Mouse (Mus musculus): ENCODE measurements around the gene Rxrg.

Rxrg gene

DNA sequence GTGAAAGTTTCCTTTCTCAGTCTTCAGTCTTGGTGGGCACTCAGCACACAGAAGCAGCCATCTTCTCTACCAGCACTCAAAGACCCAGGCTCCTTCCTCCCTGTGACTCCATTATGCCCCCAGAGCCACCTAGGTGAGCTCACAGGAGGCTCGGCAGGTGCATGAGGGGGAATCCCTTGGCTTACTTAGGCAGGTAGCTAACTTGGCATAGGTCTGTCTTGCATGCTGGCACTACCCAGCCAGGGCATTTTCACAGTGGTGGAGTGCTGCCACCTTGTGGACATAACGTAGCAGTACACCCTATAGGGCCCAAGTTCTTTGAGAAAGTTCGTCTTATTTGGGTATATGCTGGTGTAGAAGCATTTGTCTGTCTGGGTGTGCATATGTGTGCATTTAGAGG is 38.8 kb downstream of the Rxrg start:
- ChIA-PET CTCF (interaction anchor here in 3 of 4 experiments (0.5 to 3.8 kb wide), 17 partner anchors 8 to 354 kb away, joined by 3 to 111 read pairs (median 4); partner anchors contain the start of gene Mgst3 (in 2 of the 3)), POLR2A (interaction anchor here in 1 of 4 experiments (1.9 kb wide), 1 partner anchor 222 kb away, joined by 4 read pairs; no protein-coding TSS in a partner anchor)

DNA sequence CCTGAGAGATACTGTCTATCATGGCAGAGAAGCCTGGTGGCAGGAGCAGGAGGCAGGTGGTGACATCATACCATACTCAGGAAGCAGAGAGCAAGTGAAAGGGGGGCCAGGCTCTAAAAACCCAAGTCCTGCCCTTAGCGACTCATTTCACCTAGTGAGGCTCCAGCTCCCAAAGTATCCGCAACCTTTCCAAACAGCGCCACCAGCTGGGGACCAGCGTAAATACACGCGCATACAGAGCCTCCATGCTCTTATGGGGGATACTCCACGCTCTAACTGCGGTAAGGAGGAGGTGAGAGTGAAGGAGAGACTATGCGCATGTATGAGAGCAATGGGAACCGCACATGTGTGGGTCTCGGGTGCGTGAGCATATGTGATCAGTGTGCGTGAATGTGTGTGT is 39.9 kb downstream of the Rxrg start:
- CTCF ChIA-PET, result interaction anchor here (0.5 to 3.8 kb wide), 56 partner anchors 9 to 808 kb away, joined by 3 to 111 read pairs (median 4); partner anchors contain the start of gene Mgst3 (in 4 of the 4)
- POLR2A ChIA-PET, result interaction anchor here in 2 of 4 experiments (0.9 to 1.9 kb wide), 4 partner anchors 192 to 224 kb away, joined by 3 to 4 read pairs (median 4); no protein-coding TSS in a partner anchor

DNA sequence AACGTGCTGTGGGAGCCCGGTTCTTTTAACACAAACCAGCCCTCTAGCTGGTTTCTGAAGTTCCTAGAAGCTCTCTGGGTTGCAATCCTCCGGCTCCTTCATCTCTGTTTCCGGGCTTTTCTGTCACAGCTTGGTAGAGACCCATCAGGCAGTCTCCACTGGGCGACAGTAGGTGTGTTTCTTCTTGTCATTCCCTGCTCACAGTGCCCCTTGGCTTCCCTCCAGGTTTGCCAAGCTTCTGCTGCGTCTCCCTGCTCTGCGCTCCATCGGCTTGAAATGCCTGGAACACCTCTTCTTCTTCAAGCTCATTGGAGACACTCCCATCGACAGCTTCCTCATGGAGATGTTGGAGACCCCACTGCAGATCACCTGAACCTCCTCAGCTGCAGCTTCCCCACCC is 40.7 kb downstream of the Rxrg start:
- POLR2A ChIA-PET, result interaction anchor here in 2 of 4 experiments (0.5 to 1.9 kb wide), 5 partner anchors 24 to 224 kb away, joined by 3 to 4 read pairs (median 4); no protein-coding TSS in a partner anchor
- CTCF ChIA-PET, result interaction anchor here (0.5 to 3.8 kb wide), 41 partner anchors 11 to 1636 kb away, joined by 3 to 111 read pairs (median 5); partner anchors contain the start of genes Mgst3 (in 3 of the 4) and Pou2f1 (in 1 of the 4)

DNA sequence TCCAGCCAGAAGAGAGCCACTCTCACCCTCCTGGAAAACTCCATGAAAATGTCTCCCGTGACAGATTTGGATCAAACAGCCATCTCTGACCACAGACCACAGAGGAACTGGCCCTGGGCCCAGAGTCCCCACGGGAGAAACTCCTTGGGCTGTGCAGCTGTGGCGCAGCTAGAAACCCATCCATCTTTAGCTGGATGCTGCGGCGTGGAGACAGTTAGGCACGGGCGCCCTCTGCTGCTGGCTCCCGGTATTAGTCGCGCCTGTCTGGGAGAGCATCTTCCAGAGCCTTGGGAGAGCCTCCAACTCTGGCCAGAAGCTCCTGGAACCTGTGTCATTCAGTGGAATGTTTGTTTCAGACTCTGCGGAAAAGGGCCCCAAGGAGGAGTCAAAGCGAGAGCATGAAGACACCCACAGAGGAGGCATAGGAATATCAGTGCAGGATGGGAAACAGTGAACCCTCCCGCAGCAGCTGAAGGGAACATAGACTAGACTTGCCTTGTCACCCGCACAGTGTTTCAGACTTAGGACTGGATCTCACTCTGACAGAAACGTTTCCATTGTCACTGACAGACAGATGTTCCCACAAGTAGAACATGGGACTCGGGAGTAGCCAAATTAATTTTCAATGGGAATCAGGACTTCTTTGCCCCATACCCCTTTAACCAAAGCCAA is 46.8 kb downstream of the Rxrg start:
- CTCF ChIA-PET, result interaction anchor here (0.5 to 3.5 kb wide), 79 partner anchors 8 to 421 kb away, joined by 3 to 73 read pairs (median 4); partner anchors contain the start of genes Mgst3 (in 3 of the 4) and Aldh9a1 (in 1 of the 4)
- POLR2A ChIA-PET, result interaction anchor here in 1 of 4 experiments (1.2 kb wide), 1 partner anchor 198 kb away, joined by 5 read pairs; no protein-coding TSS in a partner anchor

DNA sequence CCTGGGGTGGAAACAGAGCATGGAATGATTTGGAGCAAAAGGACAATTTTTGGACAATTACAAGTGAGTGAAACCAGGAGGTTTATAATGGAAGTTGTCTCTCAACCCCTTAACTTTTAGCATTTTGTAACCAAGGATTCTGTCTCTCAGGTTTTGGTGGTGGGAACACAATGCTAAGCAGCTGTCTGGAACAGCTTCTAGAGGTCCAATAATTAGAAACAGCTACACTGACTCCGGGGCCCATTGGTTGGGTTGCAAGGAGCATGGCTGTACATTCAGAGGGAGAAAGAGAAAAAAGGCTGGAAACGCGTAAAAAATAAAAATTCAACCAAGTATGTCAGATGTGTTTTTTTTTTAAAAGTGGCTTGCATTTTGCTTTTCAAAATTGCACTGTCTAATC is 50.5 kb downstream of the Rxrg start:
- CTCF ChIA-PET, result interaction anchor here in 3 of 4 experiments (0.6 to 2.2 kb wide), 8 partner anchors 10 to 281 kb away, joined by 3 to 13 read pairs (median 8); no protein-coding TSS in a partner anchor
- POLR2A ChIA-PET, result interaction anchor here in 2 of 4 experiments (0.8 to 2.8 kb wide), 2 partner anchors 254 to 255 kb away, joined by 3 to 8 read pairs; partner anchors contain the start of gene Mgst3 (in 1 of the 2)

- ChIA-PET CTCF (interaction anchor here in 3 of 4 experiments (0.6 to 2.2 kb wide), 13 partner anchors 11 to 281 kb away, joined by 3 to 18 read pairs (median 6); no protein-coding TSS in a partner anchor), POLR2A (interaction anchor here in 2 of 4 experiments (0.8 to 1.5 kb wide), 3 partner anchors 255 to 281 kb away, joined by 3 to 4 read pairs (median 3); partner anchors contain the start of gene Mgst3 (in 1 of the 2))
These were observed 51.0 kb downstream of the Rxrg start for GRCm38 (mm10) chr1:167649122-167649633.

- CTCF ChIA-PET, result interaction anchor here in 3 of 4 experiments (0.6 to 2.0 kb wide), 5 partner anchors 8 to 17 kb away, joined by 3 to 8 read pairs (median 5); no protein-coding TSS in a partner anchor
- POLR2A ChIA-PET, result interaction anchor here in 2 of 4 experiments (0.6 to 1.1 kb wide), 2 partner anchors 263 to 352 kb away, joined by 3 to 6 read pairs; no protein-coding TSS in a partner anchor
These were observed 54.2 kb downstream of the Rxrg start for GRCm38 (mm10) chr1:167652336-167652735.

DNA sequence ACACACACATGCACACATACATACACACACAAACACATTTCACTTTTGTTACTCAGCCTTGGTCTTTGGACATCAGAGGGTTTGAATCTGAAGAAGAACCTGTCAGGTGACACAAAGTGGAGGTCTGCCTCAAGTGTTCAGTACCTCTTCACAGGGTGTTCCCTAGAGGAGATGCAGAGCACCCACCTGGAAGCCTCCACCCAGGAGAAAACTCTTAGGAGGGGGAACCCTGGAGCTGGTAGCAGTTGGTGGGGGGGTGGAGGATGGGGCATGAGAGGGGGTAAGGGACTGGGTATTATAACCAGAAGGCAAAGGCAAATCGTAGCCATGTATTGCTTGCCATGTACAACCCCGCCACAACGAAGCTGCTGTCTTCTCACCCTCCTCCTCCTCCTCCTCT is 60.9 kb downstream of the Rxrg start:
- ChIA-PET POLR2A (interaction anchor here in 1 of 4 experiments (0.6 kb wide), 1 partner anchor 353 kb away, joined by 3 read pairs; no protein-coding TSS in a partner anchor), CTCF (no interaction called here)

DNA sequence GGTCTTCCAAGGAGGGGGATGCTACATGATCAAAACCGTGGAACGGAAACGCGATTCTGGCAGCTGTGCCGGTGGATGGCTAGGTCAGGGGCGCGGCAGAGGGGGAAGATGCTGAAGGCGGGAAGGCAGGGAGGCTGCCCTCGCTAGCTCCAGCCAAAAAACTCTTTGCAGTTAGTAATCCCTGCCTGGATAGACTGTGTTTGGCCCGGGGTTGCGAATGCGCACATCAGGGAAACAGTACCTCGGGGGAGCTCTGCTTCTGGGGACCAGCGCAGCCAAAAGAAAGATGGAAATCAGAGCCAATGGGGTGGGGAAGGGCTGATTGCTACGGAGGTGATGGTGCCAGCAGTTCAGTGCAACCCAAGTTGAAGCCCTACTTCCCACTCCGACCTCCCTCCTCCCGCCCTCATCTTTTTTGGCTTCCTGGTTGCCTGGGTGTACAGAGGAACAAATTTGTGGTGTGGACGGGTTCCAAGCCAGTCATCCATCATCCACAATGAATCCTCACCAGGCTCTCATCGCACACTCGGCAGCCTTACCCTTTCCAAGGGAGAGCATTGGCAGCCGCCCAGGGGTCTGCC is 62.4 kb downstream of the Rxrg start:
- POLR2A ChIA-PET, result no interaction called here
- CTCF ChIA-PET, result interaction anchor here in 3 of 4 experiments (0.6 to 1.1 kb wide), 3 partner anchors 8 to 111 kb away, joined by 3 to 4 read pairs (median 3); no protein-coding TSS in a partner anchor

DNA sequence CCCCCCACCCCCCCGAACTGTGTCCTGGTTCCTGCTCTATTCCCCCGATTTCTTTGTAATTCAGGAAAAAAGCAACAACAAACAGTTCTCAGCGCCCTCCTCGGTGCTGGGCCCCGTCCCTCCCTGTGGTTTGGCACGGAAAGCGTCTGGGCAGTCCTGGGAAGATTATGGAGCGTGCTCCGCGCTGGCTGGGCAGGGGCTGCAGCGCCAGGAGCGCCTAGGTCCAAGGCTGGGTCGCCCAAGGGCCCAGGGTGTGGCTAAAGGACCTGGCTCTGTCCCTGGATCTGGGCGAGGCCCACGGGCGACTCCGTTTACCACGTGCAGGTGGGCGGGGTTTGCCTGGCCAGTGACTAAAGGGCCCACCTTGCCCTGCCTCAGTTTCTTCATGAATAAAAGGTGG is 62.9 kb downstream of the Rxrg start:
- CTCF ChIA-PET, result interaction anchor here in 2 of 4 experiments (1.0 to 1.1 kb wide), 2 partner anchors 8 to 16 kb away, joined by 3 to 4 read pairs; no protein-coding TSS in a partner anchor
- POLR2A ChIA-PET, result no interaction called here

DNA sequence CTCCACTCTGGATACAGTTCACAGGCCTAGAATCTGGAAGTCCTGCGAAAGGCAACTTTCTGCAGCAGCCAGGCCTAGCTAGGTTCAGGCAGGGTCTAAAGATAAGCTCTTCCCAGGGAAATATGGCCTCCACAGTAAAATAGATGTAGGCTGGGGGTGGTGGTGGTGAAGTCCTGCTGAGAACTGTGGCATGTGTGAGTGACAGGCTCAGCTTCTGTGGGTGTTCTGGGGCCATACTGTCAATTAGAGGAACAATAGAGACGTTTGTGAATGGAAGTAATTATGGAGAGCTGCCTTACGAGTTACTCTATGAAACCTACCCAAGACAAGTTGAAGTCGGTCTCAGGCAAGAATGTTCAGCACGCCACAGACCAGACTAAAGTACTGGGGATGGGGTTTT is 65.0 kb downstream of the Rxrg start:
- ChIA-PET CTCF (interaction anchor here in 3 of 4 experiments (0.6 to 1.2 kb wide), 5 partner anchors 18 to 614 kb away, joined by 3 read pairs; no protein-coding TSS in a partner anchor), POLR2A (interaction anchor here in 1 of 4 experiments (0.7 kb wide), 1 partner anchor 24 kb away, joined by 4 read pairs; no protein-coding TSS in a partner anchor)

GRCm38 (mm10) chr1:167669796-167670195 is 71.6 kb downstream of the Rxrg start:
- ChIA-PET POLR2A (interaction anchor here in 1 of 4 experiments (1.1 kb wide), 1 partner anchor 245 kb away, joined by 4 read pairs; no protein-coding TSS in a partner anchor), CTCF (interaction anchor here (0.5 to 2.2 kb wide), 68 partner anchors 9 to 756 kb away, joined by 3 to 18 read pairs (median 4); partner anchors contain the start of genes Mgst3 (in 4 of the 4) and Aldh9a1 (in 1 of the 4))

- POLR2A ChIA-PET, result interaction anchor here in 2 of 4 experiments (0.6 to 1.6 kb wide), 2 partner anchors 119 to 300 kb away, joined by 3 to 4 read pairs; no protein-coding TSS in a partner anchor
- CTCF ChIA-PET, result interaction anchor here in 3 of 4 experiments (0.6 to 1.2 kb wide), 5 partner anchors 27 to 243 kb away, joined by 3 to 5 read pairs (median 4); no protein-coding TSS in a partner anchor
These were observed 74.3 kb downstream of the Rxrg start for GRCm38 (mm10) chr1:167672433-167672987.

GRCm38 (mm10) chr1:167679061-167679460 is 80.9 kb downstream of the Rxrg start:
- ChIA-PET POLR2A (interaction anchor here in 2 of 4 experiments (0.7 kb wide), 2 partner anchors 10 to 14 kb away, joined by 3 to 4 read pairs; no protein-coding TSS in a partner anchor), CTCF (interaction anchor here in 1 of 4 experiments (2.0 kb wide), 1 partner anchor 9 kb away, joined by 6 read pairs; no protein-coding TSS in a partner anchor)

DNA sequence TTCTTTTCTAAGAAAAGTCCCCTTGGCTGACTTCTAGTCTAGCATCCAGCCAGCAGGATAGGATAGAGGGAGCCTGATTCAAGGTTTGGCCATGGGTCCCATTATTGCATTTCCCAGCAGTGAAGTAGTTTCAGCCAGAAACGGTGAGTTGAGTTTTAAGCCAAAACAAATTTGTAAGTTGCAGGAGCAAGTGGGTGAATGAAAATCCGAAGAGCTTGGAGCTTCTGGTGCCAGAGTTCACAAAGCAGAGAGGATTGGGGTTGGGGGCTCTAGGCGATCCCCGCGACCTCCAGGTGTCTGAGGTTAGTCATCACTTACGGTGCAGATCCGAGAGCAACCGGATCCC is 89.8 kb downstream of the Rxrg start:
- ChIA-PET CTCF (interaction anchor here in 3 of 4 experiments (0.7 to 0.9 kb wide), 4 partner anchors 43 to 893 kb away, joined by 3 to 4 read pairs (median 3); no protein-coding TSS in a partner anchor), POLR2A (no interaction called here)

GRCm38 (mm10) chr1:167688347-167689231 is 90.4 kb downstream of the Rxrg start:
- POLR2A ChIA-PET, result no interaction called here
- CTCF ChIA-PET, result interaction anchor here in 3 of 4 experiments (0.7 to 1.1 kb wide), 5 partner anchors 43 to 894 kb away, joined by 3 to 4 read pairs (median 3); no protein-coding TSS in a partner anchor

- ChIA-PET POLR2A (no interaction called here), CTCF (interaction anchor here in 1 of 4 experiments (1.1 kb wide), 1 partner anchor 239 kb away, joined by 3 read pairs; no protein-coding TSS in a partner anchor)
These were observed 90.9 kb downstream of the Rxrg start, which contains the start of gene Lmx1a for GRCm38 (mm10) chr1:167689232-167689261. TSS of gene Lmx1a (plus strand) at chr1:167689237.
